Mouse (Mus musculus): ENCODE data around the gene Ppp1r12b.

Ppp1r12b gene

DNA sequence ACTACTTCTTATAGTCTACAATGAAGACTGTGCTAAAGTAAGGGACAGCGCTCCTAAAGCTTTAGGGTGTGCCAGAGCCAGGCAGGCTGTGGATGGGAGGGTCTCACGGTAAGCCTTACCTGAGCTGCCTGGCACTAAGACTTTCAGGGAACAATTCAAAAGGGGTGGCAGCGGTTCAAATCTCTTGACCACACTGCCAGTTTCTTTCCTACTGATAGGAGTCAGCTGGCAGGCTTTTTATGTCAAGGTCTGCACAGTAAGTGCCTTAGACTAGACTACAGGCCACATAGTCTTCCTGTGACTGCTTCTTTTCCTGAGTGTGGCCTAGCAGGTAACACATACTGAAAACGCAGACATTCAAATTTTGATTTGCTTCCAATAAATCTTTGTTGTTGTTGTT, 192.5 kb downstream of the Ppp1r12b start:
- no peak for DNase-seq (ENCODE audit: inconsistent ontology term)

- no peak for DNase-seq (ENCODE audit: inconsistent ontology term)
These were observed 194.2 kb downstream of the Ppp1r12b start for GRCm38 (mm10) chr1:134761534-134761933.

GRCm38 (mm10) chr1:134760642-134761041, 195.1 kb downstream of the Ppp1r12b start:
- DNase-seq (ENCODE audit: inconsistent ontology term): no peak

DNA sequence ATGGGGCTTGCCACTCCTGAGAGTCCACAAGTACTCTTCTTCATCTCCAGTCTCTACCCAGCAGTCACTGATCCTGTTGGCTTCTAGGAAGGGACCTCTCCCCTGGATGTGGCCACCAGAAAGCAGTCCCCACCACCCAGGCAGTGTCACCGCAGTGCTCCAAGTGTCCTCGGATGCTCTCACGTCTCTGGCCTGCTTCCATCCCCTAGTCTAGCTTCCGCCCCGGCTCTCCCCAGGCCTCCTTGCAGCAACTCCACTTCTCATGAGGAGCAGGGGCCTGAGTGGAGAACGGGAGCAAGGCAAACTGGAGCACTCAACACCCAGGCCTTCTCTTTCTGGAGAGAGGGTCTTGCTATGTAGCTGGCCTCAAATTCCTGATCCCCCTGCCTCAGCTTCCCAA, 196.6 kb downstream of the Ppp1r12b start:
- DNase-seq (ENCODE audit: inconsistent ontology term): no peak

- no peak for DNase-seq (ENCODE audit: inconsistent ontology term)
These were observed 198.5 kb downstream of the Ppp1r12b start for GRCm38 (mm10) chr1:134757230-134757629.

- no peak for DNase-seq (ENCODE audit: inconsistent ontology term)
These were observed 199.4 kb downstream of the Ppp1r12b start for GRCm38 (mm10) chr1:134756190-134756873.

- no peak for DNase-seq (ENCODE audit: inconsistent ontology term)
These were observed 200.1 kb downstream of the Ppp1r12b start for GRCm38 (mm10) chr1:134755548-134756189.

- DNase-seq (ENCODE audit: inconsistent ontology term): no peak
These were observed 200.9 kb downstream of the Ppp1r12b start for GRCm38 (mm10) chr1:134754818-134755217.

DNA sequence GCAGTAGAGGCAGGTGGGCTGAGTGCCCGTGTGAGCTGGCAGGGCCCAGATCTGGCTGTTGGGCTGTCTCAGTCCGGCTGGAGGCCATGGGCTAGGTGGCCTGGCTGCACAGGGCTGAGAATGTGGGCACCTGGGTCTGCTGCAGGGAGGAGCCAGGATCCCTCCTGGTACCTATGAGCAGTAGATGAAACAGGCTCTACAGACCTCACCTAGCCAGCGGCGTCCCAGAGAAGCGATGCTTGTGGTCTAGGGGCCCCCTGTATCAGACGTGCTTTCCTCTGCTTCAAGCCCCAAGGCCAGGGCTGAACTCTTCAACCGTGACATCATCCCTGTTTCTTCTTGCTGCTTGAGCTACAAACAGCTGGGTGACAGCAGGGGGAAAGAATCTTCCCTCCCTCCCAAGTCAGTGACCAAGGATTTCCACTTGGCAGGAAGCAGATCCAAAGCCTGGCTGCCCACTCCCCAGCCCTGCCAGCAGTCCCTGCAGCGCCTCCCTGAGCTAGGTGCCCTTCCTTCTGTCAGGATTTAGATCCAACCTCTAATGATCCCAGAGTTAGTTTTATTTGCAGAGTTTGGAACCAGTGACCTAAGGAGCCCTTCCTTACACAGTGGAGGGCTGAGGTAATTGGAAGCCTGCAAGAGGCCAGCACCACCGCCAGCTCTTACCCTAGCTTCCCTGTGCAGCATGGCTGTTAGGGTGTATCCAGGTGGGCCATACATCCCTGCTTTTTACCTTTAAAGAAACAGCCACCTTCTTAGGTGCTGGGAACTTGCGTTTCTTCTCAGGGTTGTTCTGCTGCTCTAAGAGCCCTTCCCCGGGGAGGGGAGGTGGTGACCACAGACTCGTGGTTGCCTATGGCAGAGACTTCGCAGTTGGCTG, 201.8 kb downstream of the Ppp1r12b start:
- peak; percentile 58 for DNase-seq (ENCODE audit: inconsistent ontology term)

- no peak for DNase-seq (ENCODE audit: inconsistent ontology term)
These were observed 203.3 kb downstream of the Ppp1r12b start for GRCm38 (mm10) chr1:134752447-134752846.

GRCm38 (mm10) chr1:134749889-134750288, 205.9 kb downstream of the Ppp1r12b start:
- no peak for DNase-seq (ENCODE audit: inconsistent ontology term)

GRCm38 (mm10) chr1:134747236-134748174, 208.2 kb downstream of the Ppp1r12b start:
- DNase-seq (ENCODE audit: inconsistent ontology term): no peak

DNA sequence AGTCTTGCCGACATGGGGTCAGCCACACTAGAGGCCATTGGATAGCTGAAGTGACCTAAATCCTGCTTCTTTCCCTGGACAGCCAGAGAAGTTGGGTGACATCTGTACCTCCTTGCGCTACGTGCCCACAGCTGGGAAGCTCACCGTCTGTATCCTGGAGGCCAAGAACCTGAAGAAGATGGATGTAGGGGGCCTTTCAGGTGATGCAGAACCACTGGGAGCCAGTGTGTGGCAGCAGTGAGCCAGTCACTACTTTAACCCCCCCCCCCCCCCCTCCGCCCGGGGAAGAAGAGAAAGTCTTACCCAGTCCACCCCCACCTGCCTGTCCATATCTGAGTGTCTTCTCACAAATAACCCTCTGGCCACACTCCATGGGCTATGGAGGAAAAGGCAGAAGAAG, 210.1 kb downstream of the Ppp1r12b start:
- peak; percentile 41 for DNase-seq (ENCODE audit: inconsistent ontology term)

DNA sequence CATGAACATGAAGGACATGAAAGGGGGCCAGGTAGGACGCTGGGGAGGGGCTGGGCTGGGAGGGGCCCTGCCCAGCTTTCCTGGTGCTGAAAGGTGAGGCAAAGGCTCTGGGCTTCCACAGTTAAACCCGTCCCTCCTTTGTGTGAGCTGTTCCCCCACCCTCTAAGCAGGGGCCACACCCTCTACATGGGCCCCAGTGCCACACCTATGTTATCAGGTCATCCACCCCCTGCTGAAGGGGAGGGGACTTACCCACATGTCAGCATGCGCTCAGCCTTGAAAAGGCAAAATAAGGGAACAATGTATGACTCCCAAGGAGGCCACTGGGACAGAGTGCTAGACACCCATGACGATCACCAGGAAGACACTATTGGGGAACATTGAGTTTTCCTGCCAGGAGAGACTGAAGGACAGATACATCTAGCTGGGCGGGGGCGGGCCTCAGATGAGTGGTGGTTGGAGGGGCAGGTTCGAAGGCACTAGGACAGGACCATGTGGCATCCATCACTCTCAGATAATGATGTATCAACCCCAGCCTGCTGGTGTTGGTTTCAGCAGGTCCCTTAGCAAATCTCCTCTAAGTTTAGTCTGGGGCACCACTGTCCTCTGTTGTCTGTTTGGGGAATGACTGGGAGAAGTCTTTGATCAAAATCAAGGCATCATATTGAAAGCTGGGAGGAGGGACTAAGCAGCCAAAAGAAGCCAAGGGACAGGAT, 213.6 kb downstream of the Ppp1r12b start:
- DNase-seq (ENCODE audit: inconsistent ontology term): no peak

DNA sequence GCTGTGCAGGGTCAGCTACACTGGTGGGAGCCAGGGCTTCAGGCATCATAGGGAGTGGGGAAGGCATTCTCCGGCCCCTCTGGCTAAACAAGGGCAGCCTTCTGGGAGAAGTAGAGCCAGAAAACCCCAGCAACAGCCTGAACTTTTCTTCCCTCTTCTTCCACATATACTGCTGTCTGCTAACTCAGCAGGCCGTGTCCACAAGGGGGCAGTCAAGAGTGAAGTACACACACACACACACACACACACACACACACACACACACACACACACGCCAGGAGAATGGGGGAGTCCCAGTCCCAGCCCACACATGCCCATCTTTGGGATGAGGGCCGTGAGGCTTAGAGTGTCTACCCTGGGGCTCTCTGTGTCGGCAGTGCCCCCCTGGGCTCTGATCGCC, 214.3 kb downstream of the Ppp1r12b start:
- no peak for DNase-seq (ENCODE audit: inconsistent ontology term)

DNA sequence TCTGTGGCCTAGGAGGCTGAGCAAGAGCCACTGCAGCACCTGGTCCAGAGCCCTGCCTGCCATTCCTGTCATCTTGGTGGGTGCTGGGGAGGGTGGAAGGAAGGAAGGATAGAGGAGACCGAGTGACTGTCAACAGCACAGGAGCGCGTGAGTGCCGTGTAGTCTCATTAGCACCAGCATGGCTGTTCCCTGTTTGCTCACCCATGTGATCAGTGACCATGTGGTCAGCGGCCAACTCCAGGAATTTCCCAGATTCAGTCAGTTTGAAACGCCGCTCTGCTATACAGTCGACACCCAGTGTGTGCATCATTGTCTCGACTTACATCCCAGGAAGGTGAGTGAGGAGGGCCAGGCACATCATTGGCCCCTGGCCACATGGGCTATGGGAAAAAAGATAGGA, 218.3 kb downstream of the Ppp1r12b start:
- no peak for DNase-seq (ENCODE audit: inconsistent ontology term)

- no peak for DNase-seq (ENCODE audit: inconsistent ontology term)
These were observed 222.1 kb downstream of the Ppp1r12b start for GRCm38 (mm10) chr1:134733659-134734058.

GRCm38 (mm10) chr1:134727256-134727655, 228.5 kb downstream of the Ppp1r12b start:
- DNase-seq (ENCODE audit: inconsistent ontology term): no peak

- DNase-seq (ENCODE audit: inconsistent ontology term): no peak
These were observed 229.3 kb downstream of the Ppp1r12b start for GRCm38 (mm10) chr1:134726480-134726879.

GRCm38 (mm10) chr1:134725276-134725675, 230.5 kb downstream of the Ppp1r12b start:
- no peak for DNase-seq (ENCODE audit: inconsistent ontology term)

DNA sequence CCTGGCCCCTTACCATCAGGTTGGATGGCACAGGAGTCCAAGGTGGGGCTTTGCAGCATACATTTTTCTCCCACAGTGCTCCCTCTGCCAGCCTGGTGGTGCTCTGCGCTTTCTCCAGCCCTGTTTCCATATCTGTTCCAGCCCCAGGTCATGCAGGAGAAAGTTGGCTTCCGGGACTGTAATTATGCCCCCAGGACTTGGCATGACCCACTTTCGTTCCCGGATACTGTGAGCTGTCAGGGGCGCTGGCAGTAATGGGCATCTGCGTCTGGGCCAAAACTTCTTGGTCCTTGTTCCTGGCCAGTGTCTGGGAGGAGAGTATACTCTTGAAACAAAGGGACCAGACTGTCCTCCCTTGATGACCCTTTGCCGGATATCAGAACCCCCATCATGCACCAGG, 232.9 kb downstream of the Ppp1r12b start:
- DNase-seq (ENCODE audit: inconsistent ontology term): peak; percentile 69
